Mouse (Mus musculus): ENCODE data around the gene Car10. TPM values are rescaled to one million over a fixed set of nuclear protein-coding genes. Genes with fewer than 3 reads are reported as not detected.

Gene Car10
- polyA plus RNA-seq, 1 experiment from 2014 or later = 0.75 TPM

- no peak overlapping the region for H3K9ac ChIP-seq
- ATAC-seq (ENCODE audit: low FRiP score, low read depth) = no peak
- H3K4me2 ChIP-seq (replicated peaks) = no peak overlapping the region
- H3K36me3 ChIP-seq = no peaks in the 10 kb centered on the region
- H3K4me1 ChIP-seq = no peaks in the 10 kb centered on the region
- WGBS = 79% methylated on average over 5 of the region's 5 CpGs
- no peaks in the 10 kb centered on the region for H3K9me3 ChIP-seq
- no peak overlapping the region for H3K4me3 ChIP-seq
- no peaks in the 10 kb centered on the region for H3K27me3 ChIP-seq
- H3K27ac ChIP-seq = no peak overlapping the region
Observed at GRCm38 (mm10) chr11:93431482-93431881, 333.7 kb downstream of the Car10 start.

- H3K36me3 ChIP-seq = no peaks in the 10 kb centered on the region
- H3K4me2 ChIP-seq (replicated peaks) = no peak overlapping the region
- no peaks in the 10 kb centered on the region for H3K9me3 ChIP-seq
- no peak for ATAC-seq (ENCODE audit: low FRiP score, low read depth)
- H3K27ac ChIP-seq = no peak overlapping the region
- no peak overlapping the region for H3K4me3 ChIP-seq
- 59% methylated on average over 4 of the region's 4 CpGs for WGBS
- no peak overlapping the region for H3K9ac ChIP-seq
- H3K4me1 ChIP-seq = no peaks in the 10 kb centered on the region
- H3K27me3 ChIP-seq = no peaks in the 10 kb centered on the region
Observed at GRCm38 (mm10) chr11:93434997-93435915, 337.4 kb downstream of the Car10 start.

GRCm38 (mm10) chr11:93436892-93437291 lies 339.1 kb downstream of the Car10 start:
- Histone ChIP-seq H3K9me3 (no peaks in the 10 kb centered on the region), H3K36me3 (no peaks in the 10 kb centered on the region), H3K4me3 (no peak overlapping the region), H3K4me2 (replicated peaks) (no peak overlapping the region), H3K27me3 (no peaks in the 10 kb centered on the region), H3K9ac (no peak overlapping the region), H3K4me1 (no peaks in the 10 kb centered on the region), H3K27ac (no peak overlapping the region)
- ATAC-seq (ENCODE audit: low FRiP score, low read depth) = no peak
- WGBS = 75% methylated on average over 2 of the region's 2 CpGs

GRCm38 (mm10) chr11:93440466-93440865 lies 342.6 kb downstream of the Car10 start:
- Histone ChIP-seq H3K27me3 (no peaks in the 10 kb centered on the region), H3K4me3 (no peak overlapping the region), H3K36me3 (no peaks in the 10 kb centered on the region), H3K27ac (no peak overlapping the region), H3K9me3 (no peaks in the 10 kb centered on the region), H3K4me2 (replicated peaks) (no peak overlapping the region), H3K9ac (no peak overlapping the region), H3K4me1 (no peaks in the 10 kb centered on the region)
- no peak for ATAC-seq (ENCODE audit: low FRiP score, low read depth)
- 84% methylated on average over 1 of the region's 1 CpGs for WGBS

- Histone ChIP-seq H3K9me3 (no peaks in the 10 kb centered on the region), H3K4me3 (no peak overlapping the region), H3K27me3 (no peaks in the 10 kb centered on the region), H3K27ac (no peak overlapping the region), H3K4me1 (no peaks in the 10 kb centered on the region), H3K36me3 (no peaks in the 10 kb centered on the region), H3K9ac (no peak overlapping the region), H3K4me2 (replicated peaks) (no peak overlapping the region)
- 84% methylated on average over 2 of the region's 2 CpGs for WGBS
- no peak for ATAC-seq (ENCODE audit: low FRiP score, low read depth)
Observed at GRCm38 (mm10) chr11:93443777-93444176, 345.9 kb downstream of the Car10 start.

- 83% methylated on average over 8 of the region's 8 CpGs for WGBS
- Histone ChIP-seq H3K4me2 (replicated peaks) (no peak overlapping the region), H3K4me1 (no peaks in the 10 kb centered on the region), H3K9me3 (no peaks in the 10 kb centered on the region), H3K4me3 (no peak overlapping the region), H3K27me3 (no peaks in the 10 kb centered on the region), H3K36me3 (no peaks in the 10 kb centered on the region), H3K27ac (no peak overlapping the region), H3K9ac (no peak overlapping the region)
- no peak for ATAC-seq (ENCODE audit: low FRiP score, low read depth)
Observed at GRCm38 (mm10) chr11:93444741-93445140, 346.9 kb downstream of the Car10 start.

GRCm38 (mm10) chr11:93447566-93447965 lies 349.7 kb downstream of the Car10 start:
- H3K4me3 ChIP-seq = no peak overlapping the region
- H3K9ac ChIP-seq = no peak overlapping the region
- ATAC-seq (ENCODE audit: low FRiP score, low read depth) = no peak
- H3K27ac ChIP-seq = no peak overlapping the region
- H3K4me1 ChIP-seq = 0 out of 2 replicates have a peak, but pooled peaks cover 5% of the 10 kb centered on the region
- H3K4me2 ChIP-seq (replicated peaks) = no peak overlapping the region
- H3K36me3 ChIP-seq = no peaks in the 10 kb centered on the region
- 67% methylated on average over 3 of the region's 3 CpGs for WGBS
- no peaks in the 10 kb centered on the region for H3K27me3 ChIP-seq
- no peaks in the 10 kb centered on the region for H3K9me3 ChIP-seq

- WGBS = 83% methylated on average over 12 of the region's 12 CpGs
- ATAC-seq (ENCODE audit: low FRiP score, low read depth) = no peak
- Histone ChIP-seq H3K4me1 (0 out of 2 replicates have a peak, but pooled peaks cover 5% of the 10 kb centered on the region), H3K36me3 (no peaks in the 10 kb centered on the region), H3K27ac (no peak overlapping the region), H3K4me2 (replicated peaks) (no peak overlapping the region), H3K4me3 (no peak overlapping the region), H3K9me3 (no peaks in the 10 kb centered on the region), H3K9ac (no peak overlapping the region), H3K27me3 (no peaks in the 10 kb centered on the region)
Observed at GRCm38 (mm10) chr11:93448290-93449256, 350.7 kb downstream of the Car10 start.

GRCm38 (mm10) chr11:93450535-93450934 lies 352.7 kb downstream of the Car10 start:
- Histone ChIP-seq H3K27me3 (no peaks in the 10 kb centered on the region), H3K36me3 (no peaks in the 10 kb centered on the region), H3K4me1 (0 out of 2 replicates have a peak, but pooled peaks cover 5% of the 10 kb centered on the region), H3K27ac (no peak overlapping the region), H3K4me2 (replicated peaks) (no peak overlapping the region), H3K9ac (no peak overlapping the region), H3K9me3 (no peaks in the 10 kb centered on the region), H3K4me3 (no peak overlapping the region)
- WGBS = 62% methylated on average over 7 of the region's 7 CpGs
- ATAC-seq (ENCODE audit: low FRiP score, low read depth) = no peak

GRCm38 (mm10) chr11:93466221-93466620 lies 368.4 kb downstream of the Car10 start:
- no peaks in the 10 kb centered on the region for H3K9me3 ChIP-seq
- 77% methylated on average over 4 of the region's 4 CpGs for WGBS
- H3K4me3 ChIP-seq = no peak overlapping the region
- ATAC-seq (ENCODE audit: low FRiP score, low read depth) = no peak
- H3K4me1 ChIP-seq = peaks cover 4% of the 10 kb centered on the region; the same call in 1 of the 2 replicates
- no peaks in the 10 kb centered on the region for H3K27me3 ChIP-seq
- H3K4me2 ChIP-seq (replicated peaks) = no peak overlapping the region
- H3K27ac ChIP-seq = no peak overlapping the region
- H3K36me3 ChIP-seq = no peaks in the 10 kb centered on the region
- no peak overlapping the region for H3K9ac ChIP-seq

- no peaks in the 10 kb centered on the region for H3K36me3 ChIP-seq
Observed at GRCm38 (mm10) chr11:93467711-93468110, 369.9 kb downstream of the Car10 start.

GRCm38 (mm10) chr11:93470771-93471170 lies 372.9 kb downstream of the Car10 start:
- no peak for ATAC-seq (ENCODE audit: low FRiP score, low read depth)
- whole genome bisulfite sequencing = 32% methylated on average over 7 of the region's 7 CpGs
- H3K27me3 ChIP-seq = no peaks in the 10 kb centered on the region

More at GRCm38 (mm10) chr11:93467711-93468110, 369.9 kb downstream of the Car10 start:
- WGBS = 68% methylated on average over 3 of the region's 3 CpGs
- no peak for ATAC-seq (ENCODE audit: low FRiP score, low read depth)
- peaks cover 4% of the 10 kb centered on the region; the same call in 1 of the 2 replicates for H3K4me1 ChIP-seq
- H3K9me3 ChIP-seq = no peaks in the 10 kb centered on the region
- no peak overlapping the region for H3K27ac ChIP-seq
- no peak overlapping the region for H3K9ac ChIP-seq
- no peak overlapping the region for H3K4me2 ChIP-seq (replicated peaks)
- no peak overlapping the region for H3K4me3 ChIP-seq
- no peaks in the 10 kb centered on the region for H3K27me3 ChIP-seq

More at GRCm38 (mm10) chr11:93470771-93471170, 372.9 kb downstream of the Car10 start:
- Histone ChIP-seq H3K36me3 (no peaks in the 10 kb centered on the region), H3K4me1 (peaks cover 4% of the 10 kb centered on the region; the same call in 1 of the 2 replicates), H3K9ac (no peak overlapping the region), H3K27ac (no peak overlapping the region), H3K4me2 (replicated peaks) (no peak overlapping the region), H3K9me3 (no peaks in the 10 kb centered on the region), H3K4me3 (no peak overlapping the region)

Data from limb, embryonic 13.5 days (tissue).